ENCODE assay signal across 13 mouse cellular contexts in the genomic region with DNA sequence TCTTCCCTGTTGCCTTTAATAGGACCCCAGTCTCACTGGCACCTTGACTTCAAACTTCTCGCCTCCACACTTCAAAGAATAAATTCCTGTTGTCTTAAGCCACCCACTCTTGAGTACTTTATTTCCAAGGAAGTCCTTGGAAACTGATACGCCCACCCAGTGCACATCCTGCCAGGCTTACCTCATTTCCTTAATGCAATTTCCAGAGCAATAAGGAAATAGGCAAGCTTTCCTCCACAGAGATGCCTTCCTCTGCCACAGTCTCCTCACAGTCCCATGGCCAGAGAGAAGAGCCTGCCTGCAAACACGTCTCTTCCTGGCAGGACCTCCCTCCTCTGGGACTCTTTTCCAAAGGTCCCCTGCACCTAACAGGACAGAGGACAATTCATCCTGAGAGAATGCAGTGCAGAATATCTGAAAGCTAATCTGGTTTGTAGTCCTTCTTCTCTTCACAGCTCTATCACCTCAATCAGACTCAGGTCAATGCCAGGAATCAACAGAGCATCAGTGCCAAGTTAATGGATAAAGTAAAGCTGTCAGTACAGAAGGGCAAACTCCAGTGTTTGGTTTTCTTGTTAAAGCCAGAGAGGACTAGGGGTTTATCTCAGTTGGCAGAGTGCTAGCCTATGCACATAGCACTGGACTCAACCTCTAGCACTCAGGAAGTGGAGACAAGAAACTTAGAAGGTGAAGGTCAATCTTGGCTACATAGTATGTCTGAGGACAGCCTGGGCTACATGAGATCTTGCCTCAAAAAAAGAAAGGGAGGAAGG.
DNase-seq lines count a peak whose midpoint lies in the region; ATAC-seq and TF ChIP-seq lines count a peak whose summit lies in the region.
"Had no signal": no experiment of that assay in that cellular context is flagged by ENCODE, and none has a peak within 500 bp of the region (broad histone marks: within the 10 kb centered on the region; RNA-seq: fewer than 3 reads in every experiment).

No protein-coding gene starts in this region.

- WGBS in lung, embryonic 14.5 days = 60% methylated on average over 3 of the region's 3 CpGs
- WGBS in intestine, embryonic 15.5 days = 66% methylated on average over 3 of the region's 3 CpGs

- H3K4me1 ChIP-seq in brown adipose tissue, adult 24 weeks (ENCODE audit: control insufficient read depth, insufficient read depth, insufficient read length, low read length) = peaks cover 48% of the 10 kb centered on the region
- peaks cover 4% of the 10 kb centered on the region; the same call in 1 of the 2 replicates for H3K4me1 ChIP-seq in lung, embryonic 14.5 days (ENCODE audit: insufficient read depth)
- no peaks in the 10 kb centered on the region for H3K4me1 ChIP-seq in intestine, embryonic 15.5 days (replicated peaks)

- no peaks in the 10 kb centered on the region for H3K27me3 ChIP-seq in lung, embryonic 14.5 days (ENCODE audit: insufficient read depth, low read length)
- H3K27me3 ChIP-seq in intestine, embryonic 15.5 days (replicated peaks) = no peaks in the 10 kb centered on the region
- H3K27me3 ChIP-seq: limb, embryonic 13.5 days; stomach, embryonic 15.5 days had no signal

- H3K9ac ChIP-seq in lung, embryonic 14.5 days = no peak overlapping the region
- no peak overlapping the region for H3K9ac ChIP-seq in intestine, embryonic 15.5 days
- H3K9ac ChIP-seq: forebrain, postnatal 0 days; limb, embryonic 13.5 days; stomach, embryonic 15.5 days had no signal

- peak overlapping the region; percentile 85 for H3K27ac ChIP-seq in brown adipose tissue, adult 24 weeks (replicated peaks; ENCODE audit: low read depth, low read length)
- no peak overlapping the region for H3K27ac ChIP-seq in lung, embryonic 14.5 days (ENCODE audit: low read depth)
- H3K27ac ChIP-seq in intestine, embryonic 15.5 days = no peak overlapping the region
- H3K27ac ChIP-seq: limb, embryonic 13.5 days; stomach, embryonic 15.5 days had no signal

- intact Hi-C loops in heart, postnatal 14 days (cut with DNase I) = no loop called here

- H3K4me2 ChIP-seq in lung, embryonic 14.5 days = no peak overlapping the region
- H3K4me2 ChIP-seq in intestine, embryonic 15.5 days (replicated peaks) = no peak overlapping the region
- H3K4me2 ChIP-seq: limb, embryonic 13.5 days; midbrain, embryonic 11.5 days; stomach, embryonic 15.5 days had no signal

- no peaks in the 10 kb centered on the region for H3K36me3 ChIP-seq in lung, embryonic 14.5 days (ENCODE audit: insufficient read depth)
- H3K36me3 ChIP-seq in intestine, embryonic 15.5 days = no peaks in the 10 kb centered on the region
- H3K36me3 ChIP-seq: limb, embryonic 13.5 days; stomach, embryonic 15.5 days had no signal

- no peak for TF ChIP-seq CTCF in lung, embryonic 14.5 days (IDR thresholded peaks at IDR 0.05; ENCODE audit: low read depth)

- ATAC-seq in lung, embryonic 14.5 days (ENCODE audit: insufficient read depth) = no peak
- no peak for ATAC-seq in intestine, embryonic 15.5 days
- no peak for ATAC-seq in erythroid progenitor cell, adult 5-6 weeks (replicated peaks; ENCODE audit: low FRiP score, poor library complexity, severe bottlenecking)
- ATAC-seq: forebrain, postnatal 0 days had no signal

- no peak overlapping the region for H3K4me3 ChIP-seq in brown adipose tissue, adult 24 weeks (ENCODE audit: insufficient read depth, low read depth, low read length)
- no peak overlapping the region for H3K4me3 ChIP-seq in lung, embryonic 14.5 days (ENCODE audit: low read depth, low read length)
- no peak overlapping the region for H3K4me3 ChIP-seq in intestine, embryonic 15.5 days (replicated peaks)
- H3K4me3 ChIP-seq: limb, embryonic 13.5 days; stomach, embryonic 15.5 days had no signal

- H3K9me3 ChIP-seq in lung, embryonic 14.5 days (ENCODE audit: low read depth, low read length) = no peaks in the 10 kb centered on the region
- no peaks in the 10 kb centered on the region for H3K9me3 ChIP-seq in intestine, embryonic 15.5 days
- H3K9me3 ChIP-seq: limb, embryonic 13.5 days; stomach, embryonic 15.5 days had no signal

- DNase-seq in heart, adult 9 months (ENCODE audit: low spot score in 2 of 2) = peak; percentile 42 to 72
- DNase-seq in heart, postnatal 14 days = no peak
- DNase-seq in kidney, adult 8-10 months = peak; percentile 49 to 74
- peak; percentile 62 for DNase-seq in lung, embryonic 14.5 days
- no peak for DNase-seq in cerebellum, adult 9-10 months
- DNase-seq: cerebellum, adult 18-20 months; forebrain, postnatal 0 days had no signal

Comparison
In these comparisons a context has a peak if more than half of its experiments do, and no peak if none do; other contexts are left out.
1. DNase-seq: peak in heart, adult 9 months (2 of 2), kidney, adult 8-10 months (2 of 2) and lung, embryonic 14.5 days (single experiment); none in heart, postnatal 14 days (0 of 2) and cerebellum, adult 9-10 months (single experiment).